18 mouse cellular contexts compared by ENCODE assay signal in genomic region chr5:23289149-23289548, GRCm38 (mm10).
DNase-seq lines count a peak whose midpoint lies in the region; TF ChIP-seq lines count a peak whose summit lies in the region.
"Had no signal": no experiment of that assay in that cellular context is flagged by ENCODE, and none has a peak within 500 bp of the region (broad histone marks: within the 10 kb centered on the region; RNA-seq: fewer than 3 reads in every experiment).

No protein-coding gene starts in this region.

- TF ChIP-seq EP300 in CH12.LX (IDR thresholded peaks at IDR 0.05; ENCODE audit: low read length) = no peak

- no peaks in the 10 kb centered on the region for H3K79me2 ChIP-seq in CH12.LX (replicated peaks; ENCODE audit: control insufficient read depth, extremely low read depth, insufficient read depth, poor library complexity, severe bottlenecking)

- no peak overlapping the region for H3K27ac ChIP-seq in CH12.LX (ENCODE audit: insufficient read depth, low read depth)
- no peak overlapping the region for H3K27ac ChIP-seq in ES-E14 (ENCODE audit: insufficient read depth, low read depth, low read length, poor library complexity, severe bottlenecking)

- TF ChIP-seq RAD21 in CH12.LX (IDR thresholded peaks at IDR 0.05; ENCODE audit: low read depth, low read length) = no peak

- in situ Hi-C loops in CH12.LX (cut with MboI; ENCODE audit: low pct_ligation_motif_present, low pct_unique_long_range_greater_than_20kb, low sequenced_read_pairs) = loop anchor here (5.0 kb wide), 1 partner anchor 37 kb away; no protein-coding TSS in a partner anchor
- in situ Hi-C loops in ES-E14 (cut with MboI; ENCODE audit: low sequenced_read_pairs in 2 of 2, unreplicated experiment in 2 of 2) = no loop called here

- no peaks in the 10 kb centered on the region for H3K27me3 ChIP-seq in CH12.LX (replicated peaks)
- H3K27me3 ChIP-seq: Patski had no signal

- dilution Hi-C loops in CH12.LX (cut with MboI; ENCODE audit: extremely low pct_ligation_motif_present, extremely low pct_unique_long_range_greater_than_20kb, low sequenced_read_pairs) = no loop called here

- no peak for DNase-seq in CH12.LX (ENCODE audit: extremely low read depth)
- no peak for DNase-seq in ES-E14 (ENCODE audit: low read depth, low spot score)
- DNase-seq in layer of hippocampus, postnatal 10 days (ENCODE audit: low spot score in 2 of 2) = no peak
- no peak for DNase-seq in spleen, postnatal 14 days (ENCODE audit: low spot score in 2 of 2)
- DNase-seq: adrenal gland, adult 2 months; adrenal gland, adult 8-10 months; adrenal gland, postnatal 10 days; adrenal gland, postnatal 14 days; adrenal gland, postnatal 25 days; adrenal gland, postnatal 36 days; B cell, adult 2 months; cerebellum, adult 11 months; cerebellum, adult 11-12 months; cerebellum, adult 18-20 months; cerebellum, adult 2 months; cerebellum, adult 8-10 months had no signal

- no peaks in the 10 kb centered on the region for H3K9me3 ChIP-seq in CH12.LX (replicated peaks; ENCODE audit: low read length)
- H3K9me3 ChIP-seq in ES-E14 (ENCODE audit: control insufficient read depth, insufficient read depth, low read depth, low read length) = no peaks in the 10 kb centered on the region
- H3K9me3 ChIP-seq: G1E had no signal

- no peak overlapping the region for H3K4me2 ChIP-seq in CH12.LX (ENCODE audit: insufficient read depth, low read depth, poor library complexity, severe bottlenecking)

- H3K4me1 ChIP-seq in CH12.LX (ENCODE audit: control insufficient read depth in 1 of 2, insufficient read depth in 2 of 2) (peaks cover 0 to 17% of the 10 kb centered on the region in 2 experiments; a peak in 2 of 4 replicates), ES-E14 (ENCODE audit: control insufficient read depth in 2 of 2, insufficient read depth in 2 of 2, low read length in 2 of 2, poor library complexity in 1 of 2) (no peaks in the 10 kb centered on the region)

- H3K4me3 ChIP-seq in CH12.LX (replicated peaks in 1 of 3; ENCODE audit: low read depth in 2 of 3, low read length in 2 of 3, poor library complexity in 1 of 3) = no peak overlapping the region
- H3K4me3 ChIP-seq in ES-E14 (ENCODE audit: insufficient read depth in 1 of 2, low read depth in 1 of 2, low read length in 2 of 2, poor library complexity in 1 of 2, severe bottlenecking in 1 of 2) = no peak overlapping the region

- no peak overlapping the region for H3K9ac ChIP-seq in CH12.LX (ENCODE audit: insufficient read depth, low read depth)
- no peak overlapping the region for H3K9ac ChIP-seq in ES-E14 (ENCODE audit: insufficient read depth, low read depth, low read length, poor library complexity, severe bottlenecking)

- no peak for TF ChIP-seq POLR2A in CH12.LX (IDR thresholded peaks at IDR 0.05; ENCODE audit: low read depth, low read length)

- TF ChIP-seq CTCF in CH12.LX (conservative IDR thresholded peaks at IDR 0.05 in 1 of 2, IDR thresholded peaks at IDR 0.05 in 1 of 2; ENCODE audit: low read depth in 2 of 2, low read length in 2 of 2) = no peak

- no peaks in the 10 kb centered on the region for H3K36me3 ChIP-seq in CH12.LX (replicated peaks in 1 of 2; ENCODE audit: control insufficient read depth in 1 of 2, insufficient read depth in 1 of 2, low read length in 1 of 2)
- no peaks in the 10 kb centered on the region for H3K36me3 ChIP-seq in ES-E14 (ENCODE audit: control insufficient read depth, insufficient read depth, low read length, poor library complexity, severe bottlenecking)
- H3K36me3 ChIP-seq: G1E had no signal

TF ChIP-seq in CH12.LX, 34 proteins besides CTCF, POLR2A, EP300 and RAD21:
- TF ChIP-seq MAFK (IDR thresholded peaks at IDR 0.05; ENCODE audit: insufficient replicate concordance, low read length) (no peak), TCF12 (IDR thresholded peaks at IDR 0.05; ENCODE audit: low read depth, low read length) (no peak), CHD2 (IDR thresholded peaks at IDR 0.05; ENCODE audit: low read length) (no peak), POLR2AphosphoS2 (IDR thresholded peaks at IDR 0.05; ENCODE audit: low read depth, low read length) (no peak), CHD1 (IDR thresholded peaks at IDR 0.05; ENCODE audit: low read depth, low read length) (no peak), ZNF384 (IDR thresholded peaks at IDR 0.05; ENCODE audit: low read depth, low read length) (peak; percentile 51), NRF1 (IDR thresholded peaks at IDR 0.05; ENCODE audit: low read depth, low read length) (no peak), ZC3H11A (IDR thresholded peaks at IDR 0.05; ENCODE audit: low read depth, low read length) (no peak)

TF ChIP-seq in ES-E14, 5 proteins besides CTCF, POLR2A, EP300 and RAD21:
- peak; percentile 53; the same call in 1 of the 2 replicates for TF ChIP-seq ZNF384 (IDR thresholded peaks at IDR 0.05; ENCODE audit: low read depth, low read length)
- TF ChIP-seq ZC3H11A (IDR thresholded peaks at IDR 0.05; ENCODE audit: borderline replicate concordance, low read depth, low read length) = no peak
